Mouse (Mus musculus) embryonic facial prominence, embryonic 11.5 days (tissue): ENCODE data around the gene Rpl32. TPM values are rescaled to one million over a fixed set of nuclear protein-coding genes. Genes with fewer than 3 reads are reported as not detected.
A peak's percentile ranks its signal among the peaks of the same experiment; 100 is the strongest.

Experiments
- ATAC-seq: fragments of 200-750 bp; cut with Nextera tagmentation; replicated peaks from 2 replicates; pipeline ENCODE4 v1.8.0; 2017; ENCODE audit warnings: low read depth; ENCODE audit not compliant: insufficient number of reproducible peaks, low FRiP score, low TSS enrichment
- DNase-seq: peaks from one replicate; pipeline ENCODE4 v3.0.0-alpha.2; 2015; ENCODE audit warnings: low spot score
- H3K27ac ChIP-seq: fragments of 300-500 bp; sonication (generic); replicated peaks from 2 replicates; pipeline ENCODE4 v1.5.1; 2014; ENCODE audit warnings: mild to moderate bottlenecking, low read depth, low read length, control low read depth
- H3K27me3 ChIP-seq: fragments of 300-500 bp; sonication (generic); 2 replicates; pipeline ENCODE4 v1.6.1; 2014; ENCODE audit warnings: mild to moderate bottlenecking, low read length, moderate library complexity, mixed read lengths; ENCODE audit not compliant: control insufficient read depth, insufficient read depth
- H3K36me3 ChIP-seq: fragments of 300-500 bp; sonication (generic); replicated peaks from 2 replicates; pipeline ENCODE4 v1.6.1; 2014; ENCODE audit warnings: low read depth, mild to moderate bottlenecking, low read length, moderate library complexity, mixed read lengths; ENCODE audit not compliant: control insufficient read depth, insufficient read depth
- H3K4me1 ChIP-seq: fragments of 300-500 bp; sonication (generic); 2 replicates; pipeline ENCODE4 v1.6.1; 2014; ENCODE audit warnings: low read length, mixed read lengths; ENCODE audit not compliant: control insufficient read depth, insufficient read depth
- H3K4me2 ChIP-seq: fragments of 300-500 bp; sonication (generic); 2 replicates; pipeline ENCODE4 v1.6.1; 2014; ENCODE audit warnings: low read depth, mild to moderate bottlenecking, control low read depth, low read length, moderate library complexity
- H3K4me3 ChIP-seq: fragments of 300-500 bp; sonication (generic); 2 replicates; pipeline ENCODE4 v1.5.1; 2014; ENCODE audit warnings: low read depth, low read length, control low read depth
- H3K9ac ChIP-seq: fragments of 300-500 bp; sonication (generic); replicated peaks from 2 replicates; pipeline ENCODE4 v1.6.1; 2014; ENCODE audit warnings: mild to moderate bottlenecking, control low read depth, low read length
- H3K9me3 ChIP-seq: fragments of 300-500 bp; sonication (generic); replicated peaks from 2 replicates; pipeline ENCODE4 v1.6.1; 2016; ENCODE audit warnings: mild to moderate bottlenecking, low read length, inconsistent platforms, mixed read lengths; ENCODE audit not compliant: control insufficient read depth
- WGBS: fragments of 180-500 bp; shearing (Covaris S2); extraction: QIAGEN DNeasy Blood & Tissue Kit; methylation state at CpG from one replicate; pipeline ENCODE4 v1.1.7; 2014; 5-methylcytosine and 5-hydroxymethylcytosine counted together
- polyA plus RNA-seq: library from polyadenylated mRNA; unstranded; fragments of >200 nt; fragmentation: Nextera tagmentation; extraction: Ambion mirVana; gene quantifications from 2 replicates; pipeline ENCODE4 v1.2.1, GENCODE M21; 2014

Gene Rpl32
- polyA plus RNA-seq, 1 experiment from 2014 or later: 2,207 TPM

- peak overlapping the region; percentile 100 for H3K9ac ChIP-seq
- no peaks in the 10 kb centered on the region for H3K27me3 ChIP-seq
- H3K4me1 ChIP-seq: no peaks in the 10 kb centered on the region; the same call in 1 of the 2 replicates
- WGBS: 3% methylated on average over 15 of the region's 15 CpGs
- DNase-seq (peak; percentile 20), ATAC-seq (no peak)
- no peaks in the 10 kb centered on the region for H3K9me3 ChIP-seq
- peak overlapping the region; percentile 88 for H3K27ac ChIP-seq
- H3K4me2 ChIP-seq: peak overlapping the region; percentile 80
- H3K36me3 ChIP-seq: peaks cover 17% of the 10 kb centered on the region
- H3K4me3 ChIP-seq: peak overlapping the region; percentile 100
Observed at GRCm38 (mm10) chr6:115807464-115808195, 917 bp downstream of the Rpl32 start.

GRCm38 (mm10) chr6:115804432-115805192 is 3.9 kb downstream of the Rpl32 start:
- Histone ChIP-seq H3K27ac (no peak overlapping the region), H3K27me3 (no peaks in the 10 kb centered on the region), H3K4me3 (no peak overlapping the region), H3K9ac (no peak overlapping the region), H3K4me1 (no peaks in the 10 kb centered on the region; the same call in 1 of the 2 replicates), H3K36me3 (peaks cover 29% of the 10 kb centered on the region), H3K9me3 (no peaks in the 10 kb centered on the region), H3K4me2 (no peak overlapping the region)
- ATAC-seq (no peak), DNase-seq (peak; percentile 25)
- WGBS: 68% methylated on average over 10 of the region's 10 CpGs

- no peaks in the 10 kb centered on the region for H3K9me3 ChIP-seq
- DNase-seq (peak; percentile 77), ATAC-seq (peak; percentile 41)
- no peaks in the 10 kb centered on the region; the same call in 1 of the 2 replicates for H3K4me1 ChIP-seq
- no peak overlapping the region for H3K4me2 ChIP-seq
- no peaks in the 10 kb centered on the region for H3K27me3 ChIP-seq
- no peak overlapping the region for H3K9ac ChIP-seq
- 47% methylated on average over 16 of the region's 16 CpGs for WGBS
- H3K27ac ChIP-seq: no peak overlapping the region
- H3K4me3 ChIP-seq: no peak overlapping the region
- peaks cover 32% of the 10 kb centered on the region for H3K36me3 ChIP-seq
Observed at GRCm38 (mm10) chr6:115803541-115804382, 4.8 kb downstream of the Rpl32 start.

GRCm38 (mm10) chr6:115801811-115802210 is 6.7 kb downstream of the Rpl32 start:
- Histone ChIP-seq H3K36me3 (peaks cover 33% of the 10 kb centered on the region), H3K9me3 (no peaks in the 10 kb centered on the region), H3K27ac (no peak overlapping the region), H3K4me2 (no peak overlapping the region), H3K4me3 (no peak overlapping the region), H3K27me3 (no peaks in the 10 kb centered on the region), H3K4me1 (no peaks in the 10 kb centered on the region; the same call in 1 of the 2 replicates), H3K9ac (no peak overlapping the region)
- WGBS: 98% methylated on average over 3 of the region's 3 CpGs
- ATAC-seq (no peak), DNase-seq (no peak)

- Histone ChIP-seq H3K27me3 (no peaks in the 10 kb centered on the region), H3K4me2 (no peak overlapping the region), H3K27ac (no peak overlapping the region), H3K9me3 (no peaks in the 10 kb centered on the region), H3K9ac (no peak overlapping the region), H3K36me3 (peaks cover 42% of the 10 kb centered on the region), H3K4me3 (no peak overlapping the region), H3K4me1 (no peaks in the 10 kb centered on the region)
- ATAC-seq (no peak), DNase-seq (no peak)
- 93% methylated on average over 21 of the region's 21 CpGs for WGBS
Observed at GRCm38 (mm10) chr6:115792691-115793215, 15.8 kb downstream of the Rpl32 start.

GRCm38 (mm10) chr6:115791842-115792686 is 16.5 kb downstream of the Rpl32 start:
- WGBS: 89% methylated on average over 34 of the region's 34 CpGs
- no peaks in the 10 kb centered on the region for H3K9me3 ChIP-seq
- no peaks in the 10 kb centered on the region for H3K27me3 ChIP-seq
- H3K9ac ChIP-seq: no peak overlapping the region
- H3K4me2 ChIP-seq: no peak overlapping the region
- H3K4me1 ChIP-seq: no peaks in the 10 kb centered on the region
- H3K4me3 ChIP-seq: no peak overlapping the region
- ATAC-seq (no peak), DNase-seq (no peak)
- H3K36me3 ChIP-seq: peaks cover 41% of the 10 kb centered on the region
- no peak overlapping the region for H3K27ac ChIP-seq

GRCm38 (mm10) chr6:115791016-115791415 is 17.5 kb downstream of the Rpl32 start:
- 84% methylated on average over 10 of the region's 10 CpGs for WGBS
- Histone ChIP-seq H3K4me3 (no peak overlapping the region), H3K4me2 (no peak overlapping the region), H3K9ac (no peak overlapping the region), H3K36me3 (peaks cover 40% of the 10 kb centered on the region), H3K9me3 (no peaks in the 10 kb centered on the region), H3K4me1 (no peaks in the 10 kb centered on the region), H3K27me3 (no peaks in the 10 kb centered on the region), H3K27ac (no peak overlapping the region)
- no peak for DNase-seq
- no peak for ATAC-seq
